Mouse (Mus musculus) gastrocnemius, postnatal 25 days (tissue): Measurements from ENCODE around the gene Mamdc4. TPM values are rescaled to one million over a fixed set of nuclear protein-coding genes. Genes with fewer than 3 reads are reported as not detected.

Experiments used
- total RNA-seq, 2 experiments: library from RNA; stranded (reverse); gene quantifications; 1 replicate in 1 of 2; 2 replicates in 1 of 2; pipeline ENCODE4 v1.2.3; 2021

Gene Mamdc4
- total RNA-seq, 2 experiments from 2014 or later: 1.7 to 3.2 TPM

Other genes starting within 250 kb of the Mamdc4 start
- 10 to 100 TPM; 11.9 to 15.4 TPM for gene Man1b1, start 242.5 kb downstream of the Mamdc4 start, total RNA-seq
- gene Dpp7, start 218.5 kb downstream of the Mamdc4 start, total RNA-seq: 10 to 100 TPM; 10.1 to 10.4 TPM
- 1 to 10 TPM; 2.8 to 4.6 TPM for gene Uap1l1, start 209.2 kb downstream of the Mamdc4 start, total RNA-seq
- gene Sapcd2, start 202.5 kb downstream of the Mamdc4 start, total RNA-seq: under 1 TPM; 0.19 to 0.33 TPM
- 1 to 10 TPM; 9.1 to 9.4 TPM for gene Entpd2, start 179.0 kb downstream of the Mamdc4 start, total RNA-seq
- 10 to 100 TPM; 15.0 to 25.1 TPM for gene Npdc1, start 175.5 kb downstream of the Mamdc4 start, total RNA-seq
- not detected for gene Fut7, start 151.6 kb downstream of the Mamdc4 start, total RNA-seq
- 10 to 100 TPM; 12.5 to 16.2 TPM for gene Abca2, start 146.1 kb downstream of the Mamdc4 start, total RNA-seq
- gene Clic3, start 118.0 kb downstream of the Mamdc4 start, total RNA-seq: under 1 TPM; 0.35 to 0.64 TPM
- 10 to 100 TPM; 13.7 to 16.2 TPM for gene Paxx, start 113.8 kb downstream of the Mamdc4 start, total RNA-seq
- not detected for gene Ptgds, start 104.8 kb downstream of the Mamdc4 start, total RNA-seq
- gene Lcn12, start 80.9 kb downstream of the Mamdc4 start, total RNA-seq: not detected
- 10 to 100 TPM; 77.2 to 77.4 TPM for gene Fbxw5, start 74.1 kb downstream of the Mamdc4 start, total RNA-seq
- gene C8g, start 73.1 kb downstream of the Mamdc4 start, total RNA-seq: 1 to 10 TPM in 1 of 2 experiments, under 1 TPM in 1; 0.86 to 1.3 TPM
- gene Traf2, start 27.9 kb downstream of the Mamdc4 start, total RNA-seq: 10 to 100 TPM; 10.5 to 10.9 TPM
- 100 to 1,000 TPM; 142 to 162 TPM for gene Edf1, start 17.0 kb downstream of the Mamdc4 start, total RNA-seq
- 10 to 100 TPM; 50.1 to 53.7 TPM for gene Phpt1, start 379 bp upstream of the Mamdc4 start, total RNA-seq
- not detected for gene Ajm1, start 6.9 kb upstream of the Mamdc4 start, total RNA-seq
- gene Rabl6, start 33.7 kb upstream of the Mamdc4 start, total RNA-seq: 10 to 100 TPM; 63.5 to 67.8 TPM
- not detected for gene Ccdc183, start 42.8 kb upstream of the Mamdc4 start, total RNA-seq
- gene Tmem141, start 47.2 kb upstream of the Mamdc4 start, total RNA-seq: 10 to 100 TPM; 15.2 to 16.4 TPM
- 1 to 10 TPM; 3.9 to 8.5 TPM for gene Fcna, start 53.2 kb upstream of the Mamdc4 start, total RNA-seq
- gene Lcn8, start 78.3 kb upstream of the Mamdc4 start, total RNA-seq: 10 to 100 TPM in 1 of 2 experiments, 1 to 10 TPM in 1; 5.7 to 20.3 TPM
- not detected for gene Lcn5, start 83.1 kb upstream of the Mamdc4 start, total RNA-seq
- gene Lcn6, start 101.9 kb upstream of the Mamdc4 start, total RNA-seq: not detected
- gene Lcn10, start 107.9 kb upstream of the Mamdc4 start, total RNA-seq: not detected
- not detected for gene Obp2a, start 125.2 kb upstream of the Mamdc4 start, total RNA-seq
- 10 to 100 TPM in 1 of 2 experiments, 1 to 10 TPM in 1; 8.4 to 11.2 TPM for gene Bmyc, start 131.9 kb upstream of the Mamdc4 start, total RNA-seq
- gene Obp2b, start 162.2 kb upstream of the Mamdc4 start, total RNA-seq: not detected
- not detected for gene Lcn3, start 190.7 kb upstream of the Mamdc4 start, total RNA-seq
- gene Lcn11, start 202.2 kb upstream of the Mamdc4 start, total RNA-seq: not detected
- not detected for gene Gm13539, start 207.4 kb upstream of the Mamdc4 start, total RNA-seq
- not detected for gene Glt6d1, start 241.0 kb upstream of the Mamdc4 start, total RNA-seq
- not detected for gene Lcn9, start 248.3 kb upstream of the Mamdc4 start, total RNA-seq